ENCODE assay signal across 17 mouse cellular contexts in the genomic region with DNA sequence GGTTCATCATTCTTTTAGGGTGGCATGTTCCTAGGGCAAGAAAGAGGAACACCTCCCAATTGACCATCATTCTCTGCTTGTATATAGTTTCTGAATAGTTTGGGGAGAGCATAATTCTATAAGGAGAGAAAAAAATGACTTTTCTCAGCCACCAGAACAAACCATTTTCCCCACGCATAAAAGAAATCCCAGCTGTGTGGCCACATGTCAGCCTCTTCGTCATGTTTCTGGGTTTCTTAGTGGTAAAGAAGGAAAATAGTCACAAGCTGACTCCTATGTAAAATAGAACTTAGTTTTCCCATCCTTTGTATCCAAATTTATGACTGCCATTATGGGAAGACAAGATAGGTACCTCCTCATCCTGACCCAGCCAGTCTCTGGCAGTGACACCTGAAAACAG.
"Had no signal": no experiment of that assay in that cellular context is flagged by ENCODE, and none has a peak within 500 bp of the region (broad histone marks: within the 10 kb centered on the region; RNA-seq: fewer than 3 reads in every experiment).

No protein-coding gene starts in this region.

- ATAC-seq: liver, postnatal 0 days; midbrain, embryonic 16.5 days had no signal

- DNase-seq: liver, postnatal 0 days; lung, embryonic 14.5 days; lung, postnatal 10 days; lung, postnatal 4 days; midbrain, embryonic 14.5 days; right cerebral cortex, postnatal 4 days; spleen, adult 18-20 months; thymus, adult 2 months; thymus, postnatal 25 days; thymus, postnatal 4 days had no signal

- H3K4me3 ChIP-seq: liver, embryonic 15.5 days; midbrain, embryonic 10.5 days; midbrain, embryonic 12.5 days; myocyte; neural tube, embryonic 13.5 days; neural tube, embryonic 15.5 days had no signal

- H3K27ac ChIP-seq: liver, embryonic 15.5 days; midbrain, embryonic 10.5 days; midbrain, embryonic 12.5 days; neural tube, embryonic 13.5 days; neural tube, embryonic 15.5 days had no signal
